Comparison of ENCODE assay signal across 26 mouse cellular contexts in the genomic region with DNA sequence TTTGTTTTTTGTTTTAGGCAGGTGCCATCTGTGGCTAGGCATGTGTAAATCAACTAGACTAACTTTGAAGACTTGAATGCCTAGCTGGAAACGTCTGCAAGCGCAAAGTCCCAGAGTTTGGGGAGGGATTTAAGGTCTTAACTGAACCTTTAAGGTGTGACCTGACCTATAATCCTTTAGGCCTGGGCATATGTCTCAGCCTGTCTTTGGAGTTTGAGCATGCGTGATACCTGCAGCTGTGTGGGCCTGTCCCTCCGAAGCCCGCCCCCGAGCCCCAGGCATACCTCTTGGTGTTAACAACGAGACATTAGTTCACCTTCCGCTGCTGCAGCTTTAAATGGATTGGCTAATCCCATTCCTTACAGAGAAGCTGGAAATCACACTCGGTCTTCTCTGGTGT. TPM values are rescaled to one million over a fixed set of nuclear protein-coding genes. Genes with fewer than 3 reads are reported as not detected.
A peak's percentile ranks its signal among the peaks of the same experiment; 100 is the strongest.
DNase-seq lines count a peak whose midpoint lies in the region; ATAC-seq and TF ChIP-seq lines count a peak whose summit lies in the region.
"Had no signal": no experiment of that assay in that cellular context is flagged by ENCODE, and none has a peak within 500 bp of the region (broad histone marks: within the 10 kb centered on the region; RNA-seq: fewer than 3 reads in every experiment).

No protein-coding gene starts in this region.

- ATAC-seq in embryonic facial prominence, embryonic 11.5 days (replicated peaks; ENCODE audit: insufficient number of reproducible peaks, low FRiP score, low TSS enrichment, low read depth): no peak
- ATAC-seq in stomach, postnatal 0 days (ENCODE audit: low FRiP score, low TSS enrichment): no peak
- ATAC-seq: CD4-positive, CD25-positive, alpha-beta regulatory T cell, adult 4 months; intestine, postnatal 0 days; liver, postnatal 0 days; lung, postnatal 0 days had no signal

- peak overlapping the region; percentile 47; the same call in 1 of the 2 replicates for H3K27ac ChIP-seq in heart, embryonic 10.5 days
- no peak overlapping the region for H3K27ac ChIP-seq in embryonic facial prominence, embryonic 11.5 days (replicated peaks; ENCODE audit: low read depth, low read length)
- H3K27ac ChIP-seq in limb, embryonic 10.5 days: peak overlapping the region; percentile 61
- H3K27ac ChIP-seq in stomach, postnatal 0 days (replicated peaks): peak overlapping the region; percentile 73
- H3K27ac ChIP-seq in gastrocnemius, adult 2 months: no peak overlapping the region
- H3K27ac ChIP-seq: kidney, postnatal 0 days; macrophage had no signal

- no peak for DNase-seq in heart, embryonic 10.5 days (ENCODE audit: low spot score)
- DNase-seq in heart, adult 8-10 months (ENCODE audit: low spot score): no peak
- peak; percentile 41 for DNase-seq in embryonic facial prominence, embryonic 11.5 days (ENCODE audit: low spot score)
- DNase-seq in limb, embryonic 10.5 days (ENCODE audit: low spot score): no peak
- DNase-seq in stomach, postnatal 0 days (ENCODE audit: low spot score): no peak
- no peak for DNase-seq in gastrocnemius, adult 2 months
- no peak for DNase-seq in urinary bladder, postnatal 10 days (ENCODE audit: low spot score)
- DNase-seq: cerebellum, adult 18-20 months; cerebellum, postnatal 14 days; heart, postnatal 10 days; left cerebral cortex, postnatal 4 days; liver, postnatal 0 days; thymus, postnatal 36 days had no signal

- no peaks in the 10 kb centered on the region for H3K27me3 ChIP-seq in heart, embryonic 10.5 days (ENCODE audit: insufficient read depth, poor library complexity, severe bottlenecking)
- H3K27me3 ChIP-seq in embryonic facial prominence, embryonic 11.5 days (ENCODE audit: control insufficient read depth, insufficient read depth, low read length): no peaks in the 10 kb centered on the region
- H3K27me3 ChIP-seq in limb, embryonic 10.5 days (ENCODE audit: low read depth, poor library complexity, severe bottlenecking): no peaks in the 10 kb centered on the region
- H3K27me3 ChIP-seq in stomach, postnatal 0 days (ENCODE audit: control insufficient read depth, insufficient read depth, low read length): no peaks in the 10 kb centered on the region
- H3K27me3 ChIP-seq: heart, embryonic 12.5 days had no signal

- no peak for TF ChIP-seq CTCF in stomach, postnatal 0 days (IDR thresholded peaks at IDR 0.05; ENCODE audit: low read depth)
- no peak for TF ChIP-seq CTCF in gastrocnemius, adult 2 months (IDR thresholded peaks at IDR 0.05)

- no peaks in the 10 kb centered on the region for H3K9me3 ChIP-seq in heart, embryonic 10.5 days
- H3K9me3 ChIP-seq in embryonic facial prominence, embryonic 11.5 days (replicated peaks; ENCODE audit: control insufficient read depth, low read length): no peaks in the 10 kb centered on the region
- no peaks in the 10 kb centered on the region for H3K9me3 ChIP-seq in limb, embryonic 10.5 days (replicated peaks)
- no peaks in the 10 kb centered on the region for H3K9me3 ChIP-seq in stomach, postnatal 0 days (ENCODE audit: control insufficient read depth, low read length)
- H3K9me3 ChIP-seq: heart, embryonic 12.5 days had no signal

- H3K9ac ChIP-seq in embryonic facial prominence, embryonic 11.5 days (replicated peaks; ENCODE audit: low read length): no peak overlapping the region
- H3K9ac ChIP-seq in stomach, postnatal 0 days (ENCODE audit: low read length): no peak overlapping the region
- H3K9ac ChIP-seq: heart, embryonic 12.5 days; liver, postnatal 0 days had no signal

- no peak overlapping the region for H3K4me2 ChIP-seq in embryonic facial prominence, embryonic 11.5 days (ENCODE audit: low read depth, low read length)
- no peak overlapping the region for H3K4me2 ChIP-seq in stomach, postnatal 0 days (replicated peaks; ENCODE audit: low read depth)
- H3K4me2 ChIP-seq: heart, embryonic 12.5 days; liver, embryonic 11.5 days had no signal

- WGBS in heart, embryonic 10.5 days: 33% methylated on average over 9 of the region's 9 CpGs
- WGBS in embryonic facial prominence, embryonic 11.5 days: 30% methylated on average over 9 of the region's 9 CpGs
- WGBS in limb, embryonic 10.5 days: 21% methylated on average over 9 of the region's 9 CpGs
- WGBS in stomach, postnatal 0 days: 50% methylated on average over 9 of the region's 9 CpGs

- intact Hi-C loops in gastrocnemius, adult 2 months (cut with DNase I): loop anchor here (5.0 kb wide), 2 partner anchors 53 to 108 kb away; partner anchors contain the start of gene Cog1

- no peak overlapping the region for H3K4me3 ChIP-seq in heart, embryonic 10.5 days
- no peak overlapping the region for H3K4me3 ChIP-seq in embryonic facial prominence, embryonic 11.5 days (ENCODE audit: low read depth, low read length)
- no peak overlapping the region for H3K4me3 ChIP-seq in limb, embryonic 10.5 days
- H3K4me3 ChIP-seq in stomach, postnatal 0 days (ENCODE audit: low read depth, low read length): no peak overlapping the region
- H3K4me3 ChIP-seq in gastrocnemius, adult 2 months: no peak overlapping the region
- H3K4me3 ChIP-seq: heart, embryonic 12.5 days had no signal

- H3K36me3 ChIP-seq in heart, embryonic 10.5 days: no peaks in the 10 kb centered on the region
- H3K36me3 ChIP-seq in embryonic facial prominence, embryonic 11.5 days (replicated peaks; ENCODE audit: control insufficient read depth, insufficient read depth, low read depth, low read length): no peaks in the 10 kb centered on the region
- no peaks in the 10 kb centered on the region for H3K36me3 ChIP-seq in limb, embryonic 10.5 days
- H3K36me3 ChIP-seq in stomach, postnatal 0 days (ENCODE audit: control insufficient read depth, insufficient read depth, low read length): no peaks in the 10 kb centered on the region
- H3K36me3 ChIP-seq: heart, embryonic 12.5 days had no signal

- H3K4me1 ChIP-seq in heart, embryonic 10.5 days: peaks cover 34% of the 10 kb centered on the region
- no peaks in the 10 kb centered on the region for H3K4me1 ChIP-seq in embryonic facial prominence, embryonic 11.5 days (ENCODE audit: control insufficient read depth, insufficient read depth, low read length)
- H3K4me1 ChIP-seq in limb, embryonic 10.5 days: peaks cover 32% of the 10 kb centered on the region
- H3K4me1 ChIP-seq in stomach, postnatal 0 days (replicated peaks; ENCODE audit: control insufficient read depth, insufficient read depth): peaks cover 3% of the 10 kb centered on the region; the same call in 1 of the 2 replicates

- TF ChIP-seq EP300 in stomach, postnatal 0 days (optimal IDR thresholded peaks at IDR 0.05): peak; percentile 61

RNA-seq across cellular contexts. Expression of gene Cdc42ep4, which starts 3.2 kb away (rescaled TPM):
- polyA plus RNA-seq in heart, embryonic 10.5 days (2016; fragmentation: Nextera tagmentation; extraction: Ambion mirVana): 30.4 and 45.4 TPM in 2 replicates
- 10 to 100 TPM in 3 of 4 experiments, 1 to 10 TPM in 1; 9.7 to 16.5 (median 14.7) TPM for total RNA-seq in heart, adult 8-10 months (2022)
- polyA plus RNA-seq in embryonic facial prominence, embryonic 11.5 days (2014; fragmentation: Nextera tagmentation; extraction: Ambion mirVana): 59.1 and 63.7 TPM in 2 replicates
- 111 and 130 TPM in 2 replicates for polyA plus RNA-seq in limb, embryonic 10.5 days (2016; fragmentation: Nextera tagmentation; extraction: Ambion mirVana)
- polyA plus RNA-seq in stomach, postnatal 0 days (2015; fragmentation: Nextera tagmentation; extraction: Ambion mirVana): 28.9 and 30.6 TPM in 2 replicates
- total RNA-seq in gastrocnemius, adult 2 months (2021): 1 to 10 TPM; 5.2 to 9.1 TPM

RNA-seq across cellular contexts. Expression of gene Cpsf4l, which starts 45.0 kb away (rescaled TPM):
- polyA plus RNA-seq in heart, embryonic 10.5 days (2016; fragmentation: Nextera tagmentation; extraction: Ambion mirVana): 0.15 and 0.34 TPM in 2 replicates
- not detected for total RNA-seq in heart, adult 8-10 months (2022)
- 0.31 TPM in 1 of 2 replicates, not detected in the other for polyA plus RNA-seq in embryonic facial prominence, embryonic 11.5 days (2014; fragmentation: Nextera tagmentation; extraction: Ambion mirVana)
- polyA plus RNA-seq in limb, embryonic 10.5 days (2016; fragmentation: Nextera tagmentation; extraction: Ambion mirVana): 0.67 and 0.90 TPM in 2 replicates
- polyA plus RNA-seq in stomach, postnatal 0 days (2015; fragmentation: Nextera tagmentation; extraction: Ambion mirVana): 0.16 and 0.19 TPM in 2 replicates
- total RNA-seq in gastrocnemius, adult 2 months (2021): not detected
- total RNA-seq: gastrocnemius, adult 18-20 months; gastrocnemius, postnatal 4 days; heart, postnatal 10 days; layer of hippocampus, postnatal 10 days; left cerebral cortex, postnatal 4 days; monocyte, adult 5-6 weeks; neutrophil, adult 5-6 weeks had no signal
- polyA plus RNA-seq: heart, embryonic 12.5 days; intestine, postnatal 0 days; macrophage; small intestine, adult 2 months had no signal

Comparison
In these comparisons a context has a peak if more than half of its experiments do, and no peak if none do; other contexts are left out.
1. H3K27ac ChIP-seq: peak in heart, embryonic 10.5 days (single experiment), limb, embryonic 10.5 days (single experiment) and stomach, postnatal 0 days (single experiment); none in embryonic facial prominence, embryonic 11.5 days (single experiment) and gastrocnemius, adult 2 months (single experiment).